Comparison of ENCODE assay signal across 17 mouse cellular contexts in the genomic region with DNA sequence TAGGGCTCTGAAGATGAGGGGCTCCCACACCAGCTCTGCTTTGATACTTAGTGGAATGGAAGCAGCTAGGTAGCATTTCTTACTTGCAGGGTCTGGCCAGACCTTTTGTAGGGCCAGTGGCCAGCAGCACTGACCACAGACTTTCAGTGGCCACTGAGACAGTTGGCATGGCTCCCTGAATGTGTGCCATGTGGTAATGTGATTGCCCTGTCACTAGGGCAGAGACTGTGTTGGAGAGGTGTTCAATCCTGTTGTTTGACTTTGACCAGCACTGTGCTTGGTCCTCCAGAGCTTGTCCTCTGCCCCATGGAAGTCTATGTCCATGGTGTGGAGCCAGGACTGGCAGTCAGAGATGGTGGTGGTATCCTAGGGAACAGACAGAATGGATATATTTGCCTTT. TPM values are rescaled to one million over a fixed set of nuclear protein-coding genes. Genes with fewer than 3 reads are reported as not detected.
DNase-seq lines count a peak whose midpoint lies in the region; ATAC-seq lines count a peak whose summit lies in the region.
"Had no signal": no experiment of that assay in that cellular context is flagged by ENCODE, and none has a peak within 500 bp of the region (broad histone marks: within the 10 kb centered on the region; RNA-seq: fewer than 3 reads in every experiment).

No protein-coding gene starts in this region.

- peak; percentile 15 for DNase-seq in adrenal gland, adult 8-10 months
- no peak for DNase-seq in adrenal gland, adult 18-20 months (ENCODE audit: low spot score in 2 of 2)
- peak; percentile 47 for DNase-seq in kidney, adult 11 months
- DNase-seq in kidney, postnatal 4 days: no peak
- DNase-seq in 3T3-L1 (ENCODE audit: low read depth, low spot score): peak; percentile 31
- DNase-seq in cerebellum, adult 9-10 months: peak; percentile 26
- no peak for DNase-seq in ovary, postnatal 10 days (ENCODE audit: low spot score)
- DNase-seq: lung, adult 2 months; lung, postnatal 4 days; spleen, adult 18-20 months; thymus, adult 18-20 months had no signal

- no peak for ATAC-seq in CD4-positive, CD25-positive, alpha-beta regulatory T cell, adult 4 months
- ATAC-seq: Patski had no signal

RNA-seq across cellular contexts. Expression of gene Tsc1, which starts 9.5 kb away (rescaled TPM):
- 10 to 100 TPM; 20.0 to 30.8 (median 25.2) TPM for total RNA-seq in adrenal gland, adult 8-10 months (2022)
- 10 to 100 TPM; 18.5 to 21.3 TPM for total RNA-seq in adrenal gland, adult 18-20 months (2021)
- 10 to 100 TPM; 15.9 to 33.3 TPM for polyA plus RNA-seq in CD4-positive, CD25-positive, alpha-beta regulatory T cell, adult 4 months (2017; shearing (Covaris generic))

RNA-seq across cellular contexts. Expression of gene Gfi1b, which starts 28.7 kb away (rescaled TPM):
- total RNA-seq in adrenal gland, adult 8-10 months (2022): not detected
- total RNA-seq in adrenal gland, adult 18-20 months (2021): not detected
- not detected for polyA plus RNA-seq in CD4-positive, CD25-positive, alpha-beta regulatory T cell, adult 4 months (2017; shearing (Covaris generic))
- total RNA-seq: layer of hippocampus, postnatal 14 days; left cerebral cortex, postnatal 14 days had no signal
- polyA plus RNA-seq: frontal cortex, adult 2 months; Patski had no signal

RNA-seq across cellular contexts. Expression of gene Spaca9, which starts 49.0 kb away (rescaled TPM):
- total RNA-seq in adrenal gland, adult 8-10 months (2022): under 1 TPM in 3 of 4 experiments, not detected in 1; 0.52 to 0.77 (median 0.75) TPM
- total RNA-seq in adrenal gland, adult 18-20 months (2021): 1 to 10 TPM in 1 of 2 experiments, under 1 TPM in 1; 0.60 to 1.2 TPM
- not detected for polyA plus RNA-seq in CD4-positive, CD25-positive, alpha-beta regulatory T cell, adult 4 months (2017; shearing (Covaris generic))
- total RNA-seq: left cerebral cortex, postnatal 14 days had no signal

RNA-seq across cellular contexts. Expression of gene Ak8, which starts 49.4 kb away (rescaled TPM):
- under 1 TPM; 0.20 to 0.80 (median 0.62) TPM for total RNA-seq in adrenal gland, adult 8-10 months (2022)
- total RNA-seq in adrenal gland, adult 18-20 months (2021): under 1 TPM; 0.38 to 0.63 TPM
- polyA plus RNA-seq in CD4-positive, CD25-positive, alpha-beta regulatory T cell, adult 4 months (2017; shearing (Covaris generic)): not detected
- total RNA-seq: granulocyte monocyte progenitor cell, adult 5-6 weeks had no signal

Comparison
In these comparisons a context has a peak if more than half of its experiments do, and no peak if none do; other contexts are left out.
1. DNase-seq: peak in adrenal gland, adult 8-10 months (single experiment), kidney, adult 11 months (single experiment), 3T3-L1 (single experiment) and cerebellum, adult 9-10 months (single experiment); none in adrenal gland, adult 18-20 months (0 of 2), kidney, postnatal 4 days (0 of 2) and ovary, postnatal 10 days (single experiment).